Mouse (Mus musculus): ENCODE measurements around the gene Defb26.

- TF ChIP-seq POLR2A (IDR thresholded peaks at IDR 0.05; ENCODE audit: control insufficient read depth, extremely low read depth, insufficient read depth, low read length, poor library complexity) (no peak), CTCF (IDR thresholded peaks at IDR 0.05; ENCODE audit: borderline replicate concordance, control insufficient read depth, extremely low read depth, insufficient read depth, low read length, poor library complexity) (no peak)
These were observed 6.5 kb upstream of the Defb26 start, which contains the start of gene Defb28 for GRCm38 (mm10) chr2:152517981-152518380.
